Mouse (Mus musculus): ENCODE results near the gene Gusb. TPM values are rescaled to one million over a fixed set of nuclear protein-coding genes. Genes with fewer than 3 reads are reported as not detected.

The Gusb gene
- polyA plus RNA-seq, 1 experiment from 2014 or later, result 66.0 TPM

DNA sequence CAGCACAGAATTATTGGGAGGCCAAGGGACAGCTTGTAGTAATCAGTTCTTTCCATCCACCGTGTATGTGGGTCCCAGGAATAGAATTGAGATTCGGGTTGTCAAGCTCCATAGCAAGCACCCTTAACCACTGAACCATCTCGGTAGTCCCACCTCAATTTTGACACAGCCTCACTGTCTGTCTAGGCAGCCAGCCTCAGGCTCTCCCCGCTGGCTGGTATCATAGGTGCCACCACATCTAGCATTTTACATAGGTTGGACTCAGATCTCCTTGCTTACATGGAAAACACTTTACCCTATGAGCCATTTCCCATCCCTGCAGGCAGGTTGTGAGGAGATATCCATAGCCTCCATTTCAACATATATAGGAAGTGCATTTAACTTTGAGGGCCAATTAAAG, 28.5 kb downstream of the Gusb start:
- Histone ChIP-seq H3K27ac (ENCODE audit: low read length) (peak overlapping the region; percentile 29; the same call in 1 of the 2 replicates), H3K36me3 (ENCODE audit: control insufficient read depth, insufficient read depth, low read length) (no peaks in the 10 kb centered on the region), H3K4me3 (replicated peaks; ENCODE audit: low read length) (no peak overlapping the region), H3K4me2 (ENCODE audit: low read depth, low read length) (no peak overlapping the region), H3K4me1 (ENCODE audit: control insufficient read depth, insufficient read depth, low read length) (no peaks in the 10 kb centered on the region; the same call in 1 of the 2 replicates), H3K9ac (ENCODE audit: low read length) (no peak overlapping the region), H3K27me3 (ENCODE audit: control insufficient read depth, insufficient read depth, low read length) (no peaks in the 10 kb centered on the region), H3K9me3 (replicated peaks; ENCODE audit: control insufficient read depth, low read length) (no peaks in the 10 kb centered on the region)
- WGBS, result 90% methylated on average over 4 of the region's 4 CpGs
- ATAC-seq (ENCODE audit: insufficient read depth, low FRiP score), result no peak

DNA sequence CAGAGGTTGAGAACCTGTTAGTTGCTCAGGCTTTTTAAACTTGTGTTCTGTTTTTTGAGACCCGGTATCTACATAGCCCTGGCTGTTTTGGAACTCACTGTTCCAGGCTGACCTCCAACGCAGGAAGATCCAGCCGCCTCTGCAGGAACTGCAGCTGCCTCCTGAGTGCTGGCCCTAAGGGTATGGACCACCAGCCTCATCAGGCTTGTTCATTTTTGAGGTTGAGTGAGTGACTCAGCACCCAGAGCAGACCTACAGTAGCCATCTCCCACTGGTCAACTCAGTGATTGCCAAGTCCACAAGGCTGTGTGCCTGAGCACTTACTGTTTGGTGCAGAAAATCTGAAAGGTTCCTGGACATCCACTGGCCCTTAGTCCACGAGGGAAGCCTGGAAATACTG, 31.4 kb downstream of the Gusb start:
- 78% methylated on average over 4 of the region's 4 CpGs for WGBS

GRCm38 (mm10) chr5:129968417-129968816, 34.4 kb downstream of the Gusb start:
- no peak for ATAC-seq (ENCODE audit: insufficient read depth, low FRiP score)
- Histone ChIP-seq H3K9me3 (replicated peaks; ENCODE audit: control insufficient read depth, low read length) (no peaks in the 10 kb centered on the region), H3K4me3 (replicated peaks; ENCODE audit: low read length) (no peak overlapping the region), H3K36me3 (ENCODE audit: control insufficient read depth, insufficient read depth, low read length) (no peaks in the 10 kb centered on the region), H3K27ac (ENCODE audit: low read length) (no peak overlapping the region), H3K4me1 (ENCODE audit: control insufficient read depth, insufficient read depth, low read length) (no peaks in the 10 kb centered on the region), H3K9ac (ENCODE audit: low read length) (no peak overlapping the region), H3K4me2 (ENCODE audit: low read depth, low read length) (no peak overlapping the region), H3K27me3 (ENCODE audit: control insufficient read depth, insufficient read depth, low read length) (no peaks in the 10 kb centered on the region)
- WGBS, result 79% methylated on average over 7 of the region's 7 CpGs

More for the DNA sequence above, 31.4 kb downstream of the Gusb start:
- Histone ChIP-seq H3K9me3 (replicated peaks; ENCODE audit: control insufficient read depth, low read length) (no peaks in the 10 kb centered on the region), H3K27me3 (ENCODE audit: control insufficient read depth, insufficient read depth, low read length) (no peaks in the 10 kb centered on the region), H3K27ac (ENCODE audit: low read length) (no peak overlapping the region), H3K9ac (ENCODE audit: low read length) (no peak overlapping the region), H3K4me1 (ENCODE audit: control insufficient read depth, insufficient read depth, low read length) (no peaks in the 10 kb centered on the region; the same call in 1 of the 2 replicates), H3K4me2 (ENCODE audit: low read depth, low read length) (no peak overlapping the region), H3K36me3 (ENCODE audit: control insufficient read depth, insufficient read depth, low read length) (no peaks in the 10 kb centered on the region), H3K4me3 (replicated peaks; ENCODE audit: low read length) (no peak overlapping the region)
- no peak for ATAC-seq (ENCODE audit: insufficient read depth, low FRiP score)

GRCm38 (mm10) chr5:129966448-129966847, 36.4 kb downstream of the Gusb start:
- no peaks in the 10 kb centered on the region for H3K27me3 ChIP-seq (ENCODE audit: control insufficient read depth, insufficient read depth, low read length)
- no peak overlapping the region for H3K4me2 ChIP-seq (ENCODE audit: low read depth, low read length)
- ATAC-seq (ENCODE audit: insufficient read depth, low FRiP score), result no peak
- H3K4me3 ChIP-seq (replicated peaks; ENCODE audit: low read length), result no peak overlapping the region
- no peaks in the 10 kb centered on the region for H3K9me3 ChIP-seq (replicated peaks; ENCODE audit: control insufficient read depth, low read length)
- H3K27ac ChIP-seq (ENCODE audit: low read length), result no peak overlapping the region
- 91% methylated on average over 3 of the region's 3 CpGs for WGBS
- H3K36me3 ChIP-seq (ENCODE audit: control insufficient read depth, insufficient read depth, low read length), result no peaks in the 10 kb centered on the region
- no peaks in the 10 kb centered on the region for H3K4me1 ChIP-seq (ENCODE audit: control insufficient read depth, insufficient read depth, low read length)
- no peak overlapping the region for H3K9ac ChIP-seq (ENCODE audit: low read length)

DNA sequence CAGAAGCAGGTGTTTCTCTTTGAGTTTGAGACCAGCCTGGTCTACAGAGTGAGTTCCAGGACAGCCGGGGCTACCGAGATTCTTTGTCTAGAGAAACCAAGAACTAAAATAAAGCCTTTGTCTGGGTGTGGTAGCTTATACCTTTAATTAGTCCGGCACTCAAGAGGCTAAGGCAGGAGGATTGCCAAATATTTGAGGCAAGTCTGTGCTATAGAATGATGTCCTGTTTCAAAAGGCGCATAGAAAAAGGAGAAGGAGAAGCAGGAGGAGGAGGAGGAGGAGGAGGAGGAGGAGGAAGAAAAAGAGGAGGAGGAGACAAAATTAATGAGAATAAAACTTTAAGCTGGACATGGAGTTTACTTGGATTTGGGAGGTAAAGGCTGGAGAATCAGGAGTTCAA, 39.6 kb downstream of the Gusb start:
- 60% methylated on average over 4 of the region's 4 CpGs for WGBS
- no peak overlapping the region for H3K9ac ChIP-seq (ENCODE audit: low read length)
- no peak for ATAC-seq (ENCODE audit: insufficient read depth, low FRiP score)

DNA sequence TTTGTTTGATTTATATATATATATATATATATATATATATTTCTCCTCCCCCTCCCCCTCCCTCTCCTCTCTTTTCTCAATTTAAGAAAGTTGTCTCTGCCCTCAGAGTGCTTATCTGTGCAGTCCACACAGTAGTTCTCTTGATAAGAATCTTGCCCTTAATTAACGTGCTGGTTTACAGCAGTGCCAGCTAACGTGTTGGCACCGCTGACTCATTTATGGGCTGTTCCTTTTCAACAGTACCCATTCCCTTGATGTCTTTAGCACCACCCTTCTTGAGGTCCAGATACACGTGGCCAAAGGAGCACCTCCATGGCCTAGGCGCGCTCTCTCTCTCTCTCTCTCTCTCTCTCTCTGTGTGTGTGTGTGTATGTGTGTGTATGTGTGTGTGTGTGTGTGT, 47.1 kb downstream of the Gusb start:
- Histone ChIP-seq H3K9ac (ENCODE audit: low read length) (no peak overlapping the region), H3K4me3 (replicated peaks; ENCODE audit: low read length) (no peak overlapping the region), H3K27me3 (ENCODE audit: control insufficient read depth, insufficient read depth, low read length) (no peaks in the 10 kb centered on the region), H3K4me2 (ENCODE audit: low read depth, low read length) (no peak overlapping the region), H3K36me3 (ENCODE audit: control insufficient read depth, insufficient read depth, low read length) (no peaks in the 10 kb centered on the region), H3K27ac (ENCODE audit: low read length) (no peak overlapping the region), H3K9me3 (replicated peaks; ENCODE audit: control insufficient read depth, low read length) (no peaks in the 10 kb centered on the region), H3K4me1 (ENCODE audit: control insufficient read depth, insufficient read depth, low read length) (no peaks in the 10 kb centered on the region)
- WGBS, result 78% methylated on average over 6 of the region's 6 CpGs
- peak; percentile 58; the same call in 1 of the 2 replicates for ATAC-seq (ENCODE audit: insufficient read depth, low FRiP score)

More for the DNA sequence above, 39.6 kb downstream of the Gusb start:
- Histone ChIP-seq H3K27me3 (ENCODE audit: control insufficient read depth, insufficient read depth, low read length) (no peaks in the 10 kb centered on the region), H3K4me2 (ENCODE audit: low read depth, low read length) (no peak overlapping the region), H3K9me3 (replicated peaks; ENCODE audit: control insufficient read depth, low read length) (no peaks in the 10 kb centered on the region), H3K4me3 (replicated peaks; ENCODE audit: low read length) (no peak overlapping the region), H3K4me1 (ENCODE audit: control insufficient read depth, insufficient read depth, low read length) (no peaks in the 10 kb centered on the region), H3K27ac (ENCODE audit: low read length) (no peak overlapping the region), H3K36me3 (ENCODE audit: control insufficient read depth, insufficient read depth, low read length) (no peaks in the 10 kb centered on the region)

DNA sequence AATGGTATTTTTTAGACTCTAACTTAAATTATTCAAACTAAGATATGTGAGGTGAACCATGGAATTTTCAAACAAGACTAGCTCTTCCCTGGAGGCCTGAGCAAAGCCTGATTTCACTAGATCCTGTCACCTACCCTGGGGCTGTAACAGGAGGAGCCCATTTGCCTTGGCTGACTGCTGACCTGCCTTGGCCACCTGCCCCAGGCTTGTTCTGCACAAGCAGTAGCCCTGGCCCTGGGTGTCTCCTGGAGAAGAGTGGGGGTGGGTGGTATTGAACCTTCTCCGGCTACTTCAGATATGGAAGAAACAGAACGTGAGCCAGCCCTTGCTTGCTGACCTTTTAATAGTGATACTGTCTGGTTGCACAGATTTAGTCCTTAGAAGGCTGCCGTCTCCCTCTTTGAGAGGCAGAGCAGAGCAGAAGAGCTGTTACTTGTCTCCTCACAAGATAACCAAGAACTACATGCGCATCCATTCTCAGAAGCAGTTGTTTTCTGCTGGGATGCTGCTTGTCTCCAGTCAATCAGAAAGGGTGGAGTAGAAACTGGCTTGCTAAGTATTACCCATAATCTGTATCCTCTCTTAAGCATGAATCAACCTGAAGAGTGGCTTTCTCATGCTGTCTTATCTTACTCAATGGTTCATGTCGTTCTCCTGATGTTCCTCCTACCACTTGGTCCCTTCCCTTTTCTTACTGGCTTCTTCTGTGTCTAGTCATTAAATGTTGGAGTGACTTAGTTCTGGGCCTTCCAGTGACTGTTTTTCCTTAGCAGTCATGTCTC, 48.2 kb downstream of the Gusb start:
- no peaks in the 10 kb centered on the region for H3K36me3 ChIP-seq (ENCODE audit: control insufficient read depth, insufficient read depth, low read length)
- H3K9me3 ChIP-seq (replicated peaks; ENCODE audit: control insufficient read depth, low read length), result no peaks in the 10 kb centered on the region
- no peak overlapping the region for H3K4me2 ChIP-seq (ENCODE audit: low read depth, low read length)
- H3K27me3 ChIP-seq (ENCODE audit: control insufficient read depth, insufficient read depth, low read length), result no peaks in the 10 kb centered on the region
- H3K4me3 ChIP-seq (replicated peaks; ENCODE audit: low read length), result no peak overlapping the region
- ATAC-seq (ENCODE audit: insufficient read depth, low FRiP score), result no peak
- H3K9ac ChIP-seq (ENCODE audit: low read length), result no peak overlapping the region
- no peak overlapping the region for H3K27ac ChIP-seq (ENCODE audit: low read length)
- no peaks in the 10 kb centered on the region for H3K4me1 ChIP-seq (ENCODE audit: control insufficient read depth, insufficient read depth, low read length)
- 74% methylated on average over 5 of the region's 5 CpGs for WGBS

GRCm38 (mm10) chr5:129952143-129952542, 50.7 kb downstream of the Gusb start:
- Histone ChIP-seq H3K4me2 (ENCODE audit: low read depth, low read length) (no peak overlapping the region), H3K9ac (ENCODE audit: low read length) (no peak overlapping the region), H3K4me1 (ENCODE audit: control insufficient read depth, insufficient read depth, low read length) (no peaks in the 10 kb centered on the region), H3K27me3 (ENCODE audit: control insufficient read depth, insufficient read depth, low read length) (no peaks in the 10 kb centered on the region), H3K4me3 (replicated peaks; ENCODE audit: low read length) (no peak overlapping the region), H3K36me3 (ENCODE audit: control insufficient read depth, insufficient read depth, low read length) (no peaks in the 10 kb centered on the region), H3K27ac (ENCODE audit: low read length) (no peak overlapping the region), H3K9me3 (replicated peaks; ENCODE audit: control insufficient read depth, low read length) (no peaks in the 10 kb centered on the region)
- 83% methylated on average over 4 of the region's 4 CpGs for WGBS
- no peak for ATAC-seq (ENCODE audit: insufficient read depth, low FRiP score)

DNA sequence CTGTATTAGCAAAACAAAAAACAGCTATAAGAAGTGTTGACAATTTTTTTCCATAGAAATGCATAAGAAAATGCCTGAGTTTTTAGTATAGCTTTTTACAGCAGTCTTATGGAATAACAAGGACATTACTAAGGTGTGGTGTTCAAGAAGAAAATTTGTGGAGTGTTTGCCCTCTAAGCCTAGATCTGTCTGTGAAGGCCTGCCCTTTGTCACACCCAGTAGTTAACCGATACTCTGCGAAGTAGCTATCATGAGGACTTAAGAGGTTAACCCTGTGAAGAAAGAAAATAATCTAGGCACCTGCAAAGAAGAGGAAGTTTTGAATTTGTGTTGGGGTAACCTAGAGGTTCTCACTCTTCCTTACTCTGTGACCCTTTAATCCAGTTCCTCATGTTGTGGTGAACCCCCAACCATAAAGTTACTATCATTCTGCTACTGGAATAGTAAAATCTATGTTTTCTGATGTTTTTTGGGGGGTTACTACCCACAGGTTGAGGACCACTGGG, 55.3 kb downstream of the Gusb start:
- Histone ChIP-seq H3K27me3 (ENCODE audit: control insufficient read depth, insufficient read depth, low read length) (no peaks in the 10 kb centered on the region), H3K9me3 (replicated peaks; ENCODE audit: control insufficient read depth, low read length) (no peaks in the 10 kb centered on the region), H3K4me2 (ENCODE audit: low read depth, low read length) (no peak overlapping the region), H3K9ac (ENCODE audit: low read length) (no peak overlapping the region), H3K36me3 (ENCODE audit: control insufficient read depth, insufficient read depth, low read length) (no peaks in the 10 kb centered on the region), H3K4me3 (replicated peaks; ENCODE audit: low read length) (no peak overlapping the region), H3K4me1 (ENCODE audit: control insufficient read depth, insufficient read depth, low read length) (peaks cover 4% of the 10 kb centered on the region; the same call in 1 of the 2 replicates), H3K27ac (ENCODE audit: low read length) (no peak overlapping the region)
- 69% methylated on average over 2 of the region's 2 CpGs for WGBS
- no peak for ATAC-seq (ENCODE audit: insufficient read depth, low FRiP score)

All from stomach, embryonic 16.5 days (tissue).